Mouse (Mus musculus) MN1 (cell line): ENCODE measurements around the gene Cdk14.
A peak's percentile ranks its signal among the peaks of the same experiment; 100 is the strongest.

Experiments used
- DNase-seq: peaks from one replicate; pipeline ENCODE4 v3.0.0-alpha.2; 2016; ENCODE audit warnings: low spot score

Cdk14 gene

DNA sequence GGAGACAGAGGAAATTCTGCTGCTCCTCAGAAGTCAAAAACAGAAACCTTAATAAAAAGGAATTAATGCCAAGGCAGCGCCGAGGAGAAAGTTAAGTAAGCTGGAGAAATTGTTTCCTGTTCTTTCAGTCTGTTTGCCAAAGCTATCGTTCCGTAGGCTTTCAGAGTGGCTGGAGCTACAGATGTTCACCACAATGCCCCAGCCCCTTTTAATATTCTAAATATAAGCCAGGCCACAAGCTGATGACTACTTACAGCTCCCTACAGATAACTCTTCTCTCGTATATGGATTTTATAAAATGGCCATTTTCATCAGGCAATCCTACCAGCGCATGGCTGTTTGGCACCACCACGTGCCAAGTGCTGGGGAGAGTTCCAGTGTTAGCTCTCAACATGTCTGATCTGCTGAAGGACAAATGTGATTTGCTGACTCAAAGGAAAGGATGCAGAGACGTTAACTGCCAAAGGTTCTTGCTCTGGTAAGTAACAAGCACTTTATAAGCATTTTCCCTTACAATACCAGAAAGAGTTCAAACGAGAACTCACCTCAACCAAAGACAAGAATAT, 106.8 kb downstream of the Cdk14 start:
- no peak for DNase-seq

GRCm38 (mm10) chr5:5305286-5305685, 114.8 kb downstream of the Cdk14 start:
- no peak for DNase-seq

- no peak for DNase-seq
Measured at GRCm38 (mm10) chr5:5303102-5303670, 116.9 kb downstream of the Cdk14 start.

GRCm38 (mm10) chr5:5301571-5302079, 118.5 kb downstream of the Cdk14 start:
- no peak for DNase-seq

DNA sequence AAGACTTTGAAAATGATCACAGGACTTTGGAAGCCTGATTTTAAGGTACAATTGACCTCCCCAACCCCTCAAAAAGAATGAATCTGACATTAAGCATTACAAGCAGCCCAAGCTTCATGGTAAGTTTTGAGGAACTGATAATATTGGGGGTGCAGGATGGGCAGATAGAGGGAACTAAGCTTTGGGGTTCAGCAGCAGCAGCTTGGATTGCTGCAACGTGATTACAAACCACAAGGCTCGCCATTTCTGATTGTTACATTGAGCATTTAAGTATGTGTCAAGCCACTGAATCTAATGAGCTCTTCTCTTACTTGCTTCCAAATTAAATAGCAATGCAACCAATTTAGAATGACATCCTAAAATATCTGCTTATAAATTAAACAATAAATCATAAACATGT, 119.1 kb downstream of the Cdk14 start:
- no peak for DNase-seq

DNA sequence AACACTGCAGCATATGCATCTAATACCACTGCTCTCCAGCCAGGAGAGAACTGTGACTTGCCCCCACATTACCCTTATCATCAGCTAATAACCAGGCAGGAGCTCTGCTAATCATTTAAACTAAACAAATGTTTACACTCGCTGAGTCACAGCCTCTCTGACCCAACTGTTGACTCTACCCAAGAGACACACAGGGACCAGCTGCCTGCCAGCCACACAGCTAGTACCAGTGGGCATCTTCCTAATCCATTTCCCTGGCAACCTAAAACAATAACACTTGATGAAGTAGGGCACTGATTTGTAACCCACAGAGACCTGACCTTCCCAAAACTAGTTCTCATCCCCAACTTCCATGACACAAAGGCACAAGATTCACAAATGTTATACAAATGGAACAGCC, 119.8 kb downstream of the Cdk14 start:
- DNase-seq: no peak

DNA sequence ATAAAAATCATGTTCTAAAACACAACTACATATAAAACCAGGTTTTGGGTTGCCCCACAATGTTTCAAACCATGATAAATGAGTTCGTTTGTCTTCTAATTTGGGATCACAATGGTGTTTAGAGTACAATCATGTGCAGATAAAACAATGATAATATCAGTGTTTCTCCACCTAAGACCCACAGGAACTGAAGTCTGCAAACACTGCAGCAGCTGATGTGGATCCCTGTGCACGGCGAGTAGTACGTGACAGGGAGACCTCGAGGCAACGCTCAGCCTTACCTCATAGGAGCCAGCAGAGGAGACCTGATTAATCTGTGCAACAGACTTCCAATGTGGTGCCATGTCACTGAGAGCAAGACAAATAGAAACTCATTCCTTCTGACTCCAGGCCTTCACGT, 122.9 kb downstream of the Cdk14 start:
- DNase-seq: no peak

DNA sequence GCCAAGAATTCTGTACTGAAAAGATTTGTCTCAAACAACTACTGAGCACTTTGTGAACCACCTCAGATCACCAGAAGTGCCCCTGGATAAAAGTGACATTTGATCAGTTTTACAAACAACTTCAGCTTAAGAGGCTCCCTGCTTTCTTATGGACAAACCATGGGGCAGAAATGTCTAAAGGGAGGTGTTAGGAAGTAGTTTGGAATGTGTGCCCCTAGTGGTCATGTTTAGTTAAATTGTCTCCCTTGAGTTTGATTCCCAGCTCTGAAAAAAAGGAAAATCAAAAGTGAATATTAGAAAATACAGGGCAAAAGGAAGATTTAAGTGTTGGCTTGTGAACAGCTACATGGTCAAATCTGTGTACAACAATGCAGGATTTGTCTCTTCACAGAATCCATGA, 123.3 kb downstream of the Cdk14 start:
- DNase-seq: no peak

DNA sequence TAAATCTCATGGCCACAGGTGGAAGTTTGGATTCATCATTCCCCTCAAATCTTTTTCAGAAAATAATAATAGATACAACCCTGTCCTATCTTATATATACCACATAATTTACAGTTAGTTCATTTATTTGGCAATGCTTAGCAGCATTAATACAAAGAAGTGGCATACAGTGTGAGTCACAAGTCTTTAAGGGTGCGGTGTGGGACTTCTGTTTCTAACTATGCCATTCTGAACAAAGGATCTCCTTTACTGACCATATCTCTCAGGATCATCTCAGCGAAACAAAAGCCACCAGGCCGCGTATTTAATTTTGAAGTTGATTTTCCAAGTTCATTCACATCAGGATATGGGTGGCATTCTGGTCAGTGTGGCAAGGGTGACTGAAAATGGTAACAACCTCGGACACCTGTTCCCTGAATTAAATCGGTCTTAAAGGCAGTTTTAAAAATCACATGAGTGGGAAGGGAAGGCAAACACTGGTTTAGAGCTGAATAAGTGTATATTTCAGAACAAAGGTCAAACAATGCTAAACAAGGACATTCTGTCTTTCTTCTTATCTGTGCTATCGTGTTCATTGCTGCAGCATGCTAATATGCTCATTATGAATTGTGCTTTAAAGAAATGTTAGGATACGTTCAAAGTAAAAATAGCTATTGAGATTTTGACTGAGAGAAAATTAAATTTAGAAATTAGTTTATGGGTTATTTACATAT, 127.1 kb downstream of the Cdk14 start:
- DNase-seq: no peak

DNA sequence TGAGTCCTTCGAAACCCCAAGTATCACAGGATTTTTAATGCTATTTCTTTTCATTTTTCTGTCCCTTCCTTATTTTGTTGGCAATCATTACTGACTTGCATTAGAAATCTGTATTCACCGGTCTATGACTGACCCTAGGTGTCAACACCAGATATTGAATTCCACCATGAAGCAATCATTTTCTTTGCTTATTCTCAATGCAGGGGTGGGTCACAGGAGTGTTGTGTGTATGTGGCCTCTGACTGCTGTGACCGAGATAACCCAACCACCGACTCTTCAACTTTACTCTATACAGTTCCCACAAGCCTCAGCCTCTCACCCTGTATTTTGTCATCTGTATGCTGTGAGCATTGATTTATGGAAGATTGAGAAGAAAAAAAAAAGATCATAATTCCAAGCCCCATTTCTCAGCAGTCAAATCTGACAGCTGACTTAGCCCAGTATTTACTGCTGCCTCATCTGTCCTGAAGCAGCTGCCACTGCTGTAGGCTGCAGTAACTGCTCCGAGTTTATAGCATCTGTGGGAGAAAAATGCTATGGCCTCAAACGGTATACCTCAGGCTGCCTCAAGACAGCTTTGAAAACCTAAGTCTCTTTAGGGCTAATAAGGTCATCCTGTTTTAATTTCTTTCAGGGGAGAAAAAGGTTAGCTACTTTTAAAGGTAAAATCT, 128.7 kb downstream of the Cdk14 start:
- no peak for DNase-seq

DNA sequence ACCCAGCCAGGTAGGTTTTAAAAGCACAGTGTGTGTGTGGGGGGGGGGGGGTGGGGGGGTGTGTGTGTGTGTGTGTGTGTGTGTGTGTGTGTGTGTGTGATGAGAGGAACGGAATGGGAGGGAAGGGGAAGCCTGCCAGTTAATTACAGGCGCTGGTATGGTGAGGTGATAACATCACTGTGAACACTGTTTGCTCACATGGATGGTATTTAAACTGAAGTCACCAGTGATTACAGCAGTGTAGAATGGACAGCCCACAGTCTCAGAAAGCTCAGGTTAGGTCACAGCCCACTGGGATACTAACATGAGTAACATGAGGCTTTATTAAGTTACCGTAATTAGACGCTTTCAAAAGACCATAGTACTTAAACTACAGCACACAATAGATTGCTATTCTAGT, 129.4 kb downstream of the Cdk14 start:
- DNase-seq: no peak

GRCm38 (mm10) chr5:5285876-5286275, 134.2 kb downstream of the Cdk14 start:
- peak; percentile 14 for DNase-seq

- no peak for DNase-seq
Measured at GRCm38 (mm10) chr5:5284531-5284930, 135.6 kb downstream of the Cdk14 start.

- DNase-seq: no peak
Measured at GRCm38 (mm10) chr5:5283756-5284430, 136.2 kb downstream of the Cdk14 start.

DNA sequence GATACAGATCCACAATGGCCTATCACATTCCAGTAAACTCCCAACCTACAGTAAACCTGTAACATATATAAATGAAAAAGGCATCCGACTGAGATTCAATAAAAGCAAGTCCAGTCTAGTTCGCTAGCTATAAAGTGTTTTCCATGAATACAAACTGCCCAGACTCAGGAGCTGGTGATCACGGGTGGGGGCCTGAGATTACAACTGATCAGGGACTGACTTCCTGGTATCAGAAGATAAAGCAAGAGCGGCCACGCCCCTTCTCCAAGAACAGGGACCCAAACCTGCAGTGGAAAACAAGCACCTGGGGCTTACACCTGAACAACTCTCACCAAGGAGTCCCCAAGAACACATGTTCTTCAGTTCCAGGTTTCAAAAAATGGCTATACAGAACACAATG, 137.7 kb downstream of the Cdk14 start:
- no peak for DNase-seq

DNA sequence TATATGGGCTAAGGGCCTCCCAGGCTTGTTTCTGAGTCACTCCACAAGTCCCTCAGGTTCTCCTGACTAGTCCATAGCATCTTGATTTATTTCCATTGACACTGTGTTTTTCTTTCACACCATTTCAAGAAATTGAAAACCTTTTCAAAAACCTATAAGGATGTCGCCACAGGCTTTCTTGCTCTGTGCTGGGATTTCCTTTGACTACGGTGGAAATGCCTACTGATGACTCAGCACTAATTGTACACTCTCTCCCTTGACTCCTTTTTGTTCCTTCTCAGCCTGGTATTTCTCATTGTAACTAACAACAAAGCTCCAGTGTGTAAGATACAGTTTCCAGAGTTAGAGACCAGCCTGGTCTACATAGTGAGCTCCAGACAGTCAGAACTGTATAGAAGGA, 144.8 kb downstream of the Cdk14 start:
- DNase-seq: no peak

GRCm38 (mm10) chr5:5274318-5274717, 145.8 kb downstream of the Cdk14 start:
- DNase-seq: no peak

DNA sequence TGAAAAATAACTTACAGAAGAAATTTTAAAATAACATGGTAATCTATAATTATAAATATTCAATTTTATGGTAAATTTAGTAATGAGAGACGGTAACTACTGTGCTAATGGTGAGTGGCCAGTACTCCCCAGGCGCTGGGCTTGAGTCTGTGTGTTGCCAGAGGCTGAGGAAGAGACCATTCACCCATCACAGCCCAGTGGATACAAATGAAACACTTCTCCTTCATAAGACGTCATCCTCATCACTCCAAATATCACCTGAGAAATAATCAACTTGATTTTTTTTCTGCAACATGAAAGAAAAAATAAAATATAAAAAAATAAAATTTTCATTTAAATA, 153.4 kb downstream of the Cdk14 start:
- DNase-seq: no peak

- DNase-seq: peak; percentile 77
Measured at GRCm38 (mm10) chr5:5265861-5266786, 154.0 kb downstream of the Cdk14 start.

- peak; percentile 19 for DNase-seq
Measured at GRCm38 (mm10) chr5:5265401-5265841, 154.7 kb downstream of the Cdk14 start.

- no peak for DNase-seq
Measured at GRCm38 (mm10) chr5:5264712-5265111, 155.4 kb downstream of the Cdk14 start.
